In genomic region chr19:24456591-24457231, GRCm38 (mm10) we compare ENCODE assay signal across 9 mouse cellular contexts. TPM values are rescaled to one million over a fixed set of nuclear protein-coding genes. Genes with fewer than 3 reads are reported as not detected.
DNase-seq lines count a peak whose midpoint lies in the region; ATAC-seq and TF ChIP-seq lines count a peak whose summit lies in the region.
"Had no signal": no experiment of that assay in that cellular context is flagged by ENCODE, and none has a peak within 500 bp of the region (broad histone marks: within the 10 kb centered on the region; RNA-seq: fewer than 3 reads in every experiment).

No protein-coding gene starts in this region.

- peaks cover 16% of the 10 kb centered on the region for H3K4me1 ChIP-seq in heart, postnatal 0 days (ENCODE audit: control insufficient read depth, insufficient read depth)
- H3K4me1 ChIP-seq in liver, postnatal 0 days (ENCODE audit: insufficient read depth), result no peaks in the 10 kb centered on the region
- H3K4me1 ChIP-seq in stomach, postnatal 0 days (replicated peaks; ENCODE audit: control insufficient read depth, insufficient read depth), result no peaks in the 10 kb centered on the region
- no peaks in the 10 kb centered on the region for H3K4me1 ChIP-seq in kidney, embryonic 14.5 days (ENCODE audit: control insufficient read depth, insufficient read depth, low read length)

- no peaks in the 10 kb centered on the region for H3K27me3 ChIP-seq in C2C12 (ENCODE audit: control insufficient read depth, insufficient read depth, insufficient read length)
- H3K27me3 ChIP-seq in heart, postnatal 0 days (ENCODE audit: control insufficient read depth, insufficient read depth, low read length), result no peaks in the 10 kb centered on the region
- H3K27me3 ChIP-seq in liver, postnatal 0 days (ENCODE audit: insufficient read depth, low read length), result no peaks in the 10 kb centered on the region
- H3K27me3 ChIP-seq in stomach, postnatal 0 days (ENCODE audit: control insufficient read depth, insufficient read depth, low read length), result no peaks in the 10 kb centered on the region
- no peaks in the 10 kb centered on the region for H3K27me3 ChIP-seq in kidney, embryonic 14.5 days (ENCODE audit: control insufficient read depth, insufficient read depth, low read length)

- peak; percentile 52 for DNase-seq in cerebellum, adult 11-12 months
- peak; percentile 37 for DNase-seq in heart, postnatal 0 days (ENCODE audit: low spot score)
- DNase-seq in left cerebral cortex, postnatal 4 days, result peak; percentile 43
- no peak for DNase-seq in spleen, postnatal 10 days (ENCODE audit: low spot score in 2 of 2)
- no peak for DNase-seq in liver, postnatal 0 days
- no peak for DNase-seq in stomach, postnatal 0 days (ENCODE audit: low spot score)

- no peaks in the 10 kb centered on the region for H3K79me3 ChIP-seq in C2C12 (ENCODE audit: low read depth)

- ATAC-seq in heart, postnatal 0 days (ENCODE audit: insufficient read depth, low read depth), result peak; percentile 59
- ATAC-seq in liver, postnatal 0 days, result no peak
- ATAC-seq in stomach, postnatal 0 days (ENCODE audit: low FRiP score, low TSS enrichment), result no peak
- ATAC-seq in kidney, embryonic 14.5 days (ENCODE audit: low FRiP score, low TSS enrichment), result no peak

- WGBS in heart, postnatal 0 days, result 62% methylated on average over 6 of the region's 6 CpGs
- 90% methylated on average over 6 of the region's 6 CpGs for WGBS in liver, postnatal 0 days (ENCODE audit: insufficient replicate concordance)
- WGBS in stomach, postnatal 0 days, result 91% methylated on average over 6 of the region's 6 CpGs
- 92% methylated on average over 6 of the region's 6 CpGs for WGBS in kidney, embryonic 14.5 days

- no peaks in the 10 kb centered on the region for H3K79me2 ChIP-seq in C2C12 (ENCODE audit: control insufficient read depth, insufficient read depth)

- no peaks in the 10 kb centered on the region for H3K36me3 ChIP-seq in C2C12 (ENCODE audit: control insufficient read depth, insufficient read depth)
- no peaks in the 10 kb centered on the region for H3K36me3 ChIP-seq in heart, postnatal 0 days (replicated peaks; ENCODE audit: control insufficient read depth, insufficient read depth, low read length)
- H3K36me3 ChIP-seq in liver, postnatal 0 days (replicated peaks; ENCODE audit: insufficient read depth, low read length), result no peaks in the 10 kb centered on the region
- no peaks in the 10 kb centered on the region for H3K36me3 ChIP-seq in stomach, postnatal 0 days (ENCODE audit: control insufficient read depth, insufficient read depth, low read length)
- no peaks in the 10 kb centered on the region for H3K36me3 ChIP-seq in kidney, embryonic 14.5 days (ENCODE audit: control insufficient read depth, insufficient read depth, low read length)

- no peak for TF ChIP-seq EP300 in heart, postnatal 0 days (IDR thresholded peaks at IDR 0.05; ENCODE audit: low read depth)
- no peak for TF ChIP-seq EP300 in liver, postnatal 0 days (IDR thresholded peaks at IDR 0.05; ENCODE audit: low read depth)
- TF ChIP-seq EP300 in stomach, postnatal 0 days (optimal IDR thresholded peaks at IDR 0.05), result no peak

- no peaks in the 10 kb centered on the region for H3K9me3 ChIP-seq in heart, postnatal 0 days (replicated peaks; ENCODE audit: control insufficient read depth, low read length)
- H3K9me3 ChIP-seq in liver, postnatal 0 days (ENCODE audit: low read length), result no peaks in the 10 kb centered on the region
- H3K9me3 ChIP-seq in stomach, postnatal 0 days (ENCODE audit: control insufficient read depth, low read length), result no peaks in the 10 kb centered on the region
- no peaks in the 10 kb centered on the region for H3K9me3 ChIP-seq in kidney, embryonic 14.5 days (ENCODE audit: control insufficient read depth, low read length)

- TF ChIP-seq CTCF in C2C12 (IDR thresholded peaks at IDR 0.05; ENCODE audit: control insufficient read depth, insufficient read depth, insufficient read length), result no peak
- TF ChIP-seq CTCF in heart, postnatal 0 days (IDR thresholded peaks at IDR 0.05; ENCODE audit: low read depth), result no peak
- TF ChIP-seq CTCF in liver, postnatal 0 days (IDR thresholded peaks at IDR 0.05; ENCODE audit: low read depth), result no peak
- TF ChIP-seq CTCF in stomach, postnatal 0 days (IDR thresholded peaks at IDR 0.05; ENCODE audit: low read depth), result no peak

- no peak overlapping the region for H3ac ChIP-seq in C2C12 (ENCODE audit: control insufficient read depth, insufficient read length, low read depth)

- H3K27ac ChIP-seq in heart, postnatal 0 days (ENCODE audit: low read depth), result peak overlapping the region; percentile 54
- no peak overlapping the region for H3K27ac ChIP-seq in liver, postnatal 0 days (ENCODE audit: low read depth)
- H3K27ac ChIP-seq in stomach, postnatal 0 days (replicated peaks), result no peak overlapping the region
- H3K27ac ChIP-seq in kidney, embryonic 14.5 days (ENCODE audit: low read depth, low read length), result no peak overlapping the region
- H3K27ac ChIP-seq: macrophage had no signal

- intact Hi-C loops in left cerebral cortex, postnatal 4 days (cut with DNase I), result no loop called here

- no peak overlapping the region for H3K4me2 ChIP-seq in heart, postnatal 0 days (ENCODE audit: low read depth, low read length)
- no peak overlapping the region for H3K4me2 ChIP-seq in liver, postnatal 0 days (ENCODE audit: low read depth, low read length)
- H3K4me2 ChIP-seq in stomach, postnatal 0 days (replicated peaks; ENCODE audit: low read depth), result no peak overlapping the region
- no peak overlapping the region for H3K4me2 ChIP-seq in kidney, embryonic 14.5 days (replicated peaks; ENCODE audit: low read depth, low read length)

- H3K4me3 ChIP-seq in C2C12 (ENCODE audit: insufficient read depth, poor library complexity, severe bottlenecking), result no peak overlapping the region
- no peak overlapping the region for H3K4me3 ChIP-seq in heart, postnatal 0 days (ENCODE audit: low read depth, low read length)
- H3K4me3 ChIP-seq in liver, postnatal 0 days (ENCODE audit: low read depth, low read length), result no peak overlapping the region
- no peak overlapping the region for H3K4me3 ChIP-seq in stomach, postnatal 0 days (ENCODE audit: low read depth, low read length)
- H3K4me3 ChIP-seq in kidney, embryonic 14.5 days (ENCODE audit: low read length), result no peak overlapping the region

- no peak overlapping the region for H3K9ac ChIP-seq in heart, postnatal 0 days (replicated peaks; ENCODE audit: low read depth, low read length)
- H3K9ac ChIP-seq in liver, postnatal 0 days (replicated peaks), result no peak overlapping the region
- no peak overlapping the region for H3K9ac ChIP-seq in stomach, postnatal 0 days (ENCODE audit: low read length)
- H3K9ac ChIP-seq in kidney, embryonic 14.5 days (ENCODE audit: low read depth, low read length), result no peak overlapping the region

TF ChIP-seq in C2C12, 6 proteins besides CTCF, POLR2A, EP300 and RAD21:
- TF ChIP-seq FOSL1 (IDR thresholded peaks at IDR 0.05; ENCODE audit: insufficient read depth, low read length, poor library complexity, severe bottlenecking) (no peak), MYOD1 (IDR thresholded peaks at IDR 0.05; ENCODE audit: control insufficient read depth, insufficient read length, low read depth) (peak; percentile 49), CEBPB (IDR thresholded peaks at IDR 0.05; ENCODE audit: low read depth) (no peak), USF1 (IDR thresholded peaks at IDR 0.05; ENCODE audit: low read depth) (no peak)

RNA-seq across cellular contexts. Expression of gene Fam122a, which starts 20.4 kb away (rescaled TPM):
- 17.6 TPM for polyA plus RNA-seq in C2C12 (2012; fragmentation: generic; extraction: Trizol)
- 3.9 and 11.4 TPM in 2 replicates for total RNA-seq in heart, postnatal 0 days (2014; rRNA removed; ENCODE audit: low replicate concordance)
- polyA plus RNA-seq in heart, postnatal 0 days (2015; fragmentation: Nextera tagmentation; extraction: Ambion mirVana), result 48.9 and 55.1 TPM in 2 replicates
- 10 to 100 TPM; 26.3 to 33.6 TPM for total RNA-seq in left cerebral cortex, postnatal 4 days (2021)
- 28.6 and 30.6 TPM in 2 replicates for polyA plus RNA-seq in liver, postnatal 0 days (2015; fragmentation: Nextera tagmentation; extraction: Ambion mirVana)
- 42.2 and 46.2 TPM in 2 replicates for polyA plus RNA-seq in stomach, postnatal 0 days (2015; fragmentation: Nextera tagmentation; extraction: Ambion mirVana)
- polyA plus RNA-seq in kidney, embryonic 14.5 days (2014; fragmentation: Nextera tagmentation; extraction: Ambion mirVana), result 52.9 and 54.6 TPM in 2 replicates

Comparison
In these comparisons a context has a peak if more than half of its experiments do, and no peak if none do; other contexts are left out.
1. DNase-seq: peak in cerebellum, adult 11-12 months (single experiment), heart, postnatal 0 days (single experiment) and left cerebral cortex, postnatal 4 days (single experiment); none in spleen, postnatal 10 days (0 of 2), liver, postnatal 0 days (single experiment) and stomach, postnatal 0 days (single experiment).